Mouse (Mus musculus): ENCODE data around the gene Tatdn2. TPM values are rescaled to one million over a fixed set of nuclear protein-coding genes. Genes with fewer than 3 reads are reported as not detected.

Gene Tatdn2
- polyA plus RNA-seq, 1 experiment from 2014 or later, result 0.63 TPM

DNA sequence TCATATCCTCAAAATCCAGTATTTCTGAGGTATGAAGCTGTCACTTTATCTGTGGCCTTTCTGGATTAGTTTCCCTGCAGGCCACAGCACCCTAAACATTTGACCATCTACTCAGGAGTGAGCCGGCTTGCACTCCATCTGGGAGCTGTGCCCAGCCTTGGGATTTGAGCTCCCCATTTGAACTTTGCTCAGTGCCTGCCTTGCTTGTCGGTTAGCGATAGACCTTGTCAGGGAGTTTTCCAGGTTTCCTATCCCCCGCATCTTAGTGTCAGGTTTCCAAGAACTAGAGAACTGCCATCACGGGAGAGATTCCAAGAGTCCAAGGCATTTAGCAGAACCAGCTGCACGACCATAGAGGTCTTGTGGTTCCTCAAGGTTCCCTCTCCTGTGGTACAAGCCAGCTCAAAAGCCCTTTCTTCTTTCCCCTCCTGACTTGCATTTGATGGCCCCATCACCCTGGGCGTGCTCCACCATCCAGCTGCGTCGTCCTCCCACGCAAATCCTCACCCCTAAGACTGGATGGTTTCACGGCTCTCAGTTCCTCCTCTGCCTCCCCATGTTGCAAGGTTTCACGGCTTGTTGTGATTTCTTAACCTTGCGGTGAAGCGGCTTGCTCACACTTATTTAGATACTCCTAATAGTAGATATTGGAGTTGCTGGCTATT is 19.6 kb upstream of the Tatdn2 start:
- H3K9me3 ChIP-seq, result no peaks in the 10 kb centered on the region
- no peak for ATAC-seq (ENCODE audit: insufficient number of reproducible peaks, low FRiP score, low TSS enrichment, low read depth)
- H3K4me2 ChIP-seq, result no peak overlapping the region
- WGBS, result 56% methylated on average over 14 of the region's 14 CpGs
- peaks cover 4% of the 10 kb centered on the region for H3K4me1 ChIP-seq
- no peaks in the 10 kb centered on the region for H3K27me3 ChIP-seq
- no peaks in the 10 kb centered on the region; the same call in 1 of the 2 replicates for H3K36me3 ChIP-seq
- no peak overlapping the region for H3K9ac ChIP-seq
- no peak overlapping the region for H3K4me3 ChIP-seq
- H3K27ac ChIP-seq, result no peak overlapping the region

GRCm38 (mm10) chr6:113678246-113679012 is 18.4 kb upstream of the Tatdn2 start:
- Histone ChIP-seq H3K27ac (no peak overlapping the region), H3K9ac (no peak overlapping the region), H3K4me2 (no peak overlapping the region), H3K9me3 (no peaks in the 10 kb centered on the region), H3K4me3 (no peak overlapping the region), H3K27me3 (no peaks in the 10 kb centered on the region), H3K4me1 (peaks cover 4% of the 10 kb centered on the region), H3K36me3 (no peaks in the 10 kb centered on the region; the same call in 1 of the 2 replicates)
- no peak for ATAC-seq (ENCODE audit: insufficient number of reproducible peaks, low FRiP score, low TSS enrichment, low read depth)
- WGBS, result 76% methylated on average over 14 of the region's 14 CpGs

DNA sequence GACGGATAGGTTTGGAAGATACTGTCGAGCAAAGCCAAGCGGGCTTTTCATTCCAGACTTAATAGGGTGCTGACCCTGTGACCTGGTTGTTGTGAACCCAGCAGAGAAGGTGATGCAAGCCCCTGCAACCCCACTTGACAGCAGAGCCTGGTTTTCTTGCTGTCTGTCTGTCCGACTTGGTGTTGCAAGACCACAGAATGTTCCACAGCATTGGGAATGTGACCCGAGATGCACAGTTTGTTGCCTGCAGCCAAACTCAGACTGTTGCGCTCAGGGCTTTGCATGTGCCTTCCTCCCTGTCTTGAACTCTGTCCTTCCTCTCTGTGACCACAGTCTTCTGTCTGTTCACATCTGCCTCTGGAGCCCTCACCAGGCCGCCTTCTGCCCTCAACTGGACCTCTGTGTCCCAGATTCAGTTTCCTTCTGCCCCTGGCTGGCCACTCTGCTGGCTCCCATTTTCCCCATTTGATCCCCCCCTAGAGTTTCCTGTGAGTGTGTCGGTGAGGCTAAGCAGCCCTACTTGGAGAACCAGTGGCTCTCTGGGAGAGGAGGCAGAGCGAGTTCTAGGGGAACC is 16.8 kb upstream of the Tatdn2 start:
- H3K4me3 ChIP-seq, result no peak overlapping the region
- no peaks in the 10 kb centered on the region for H3K9me3 ChIP-seq
- H3K27me3 ChIP-seq, result no peaks in the 10 kb centered on the region
- no peaks in the 10 kb centered on the region; the same call in 1 of the 2 replicates for H3K36me3 ChIP-seq
- peaks cover 4% of the 10 kb centered on the region for H3K4me1 ChIP-seq
- WGBS, result 85% methylated on average over 9 of the region's 9 CpGs
- ATAC-seq (ENCODE audit: insufficient number of reproducible peaks, low FRiP score, low TSS enrichment, low read depth), result no peak
- no peak overlapping the region for H3K9ac ChIP-seq
- no peak overlapping the region for H3K4me2 ChIP-seq
- H3K27ac ChIP-seq, result no peak overlapping the region

DNA sequence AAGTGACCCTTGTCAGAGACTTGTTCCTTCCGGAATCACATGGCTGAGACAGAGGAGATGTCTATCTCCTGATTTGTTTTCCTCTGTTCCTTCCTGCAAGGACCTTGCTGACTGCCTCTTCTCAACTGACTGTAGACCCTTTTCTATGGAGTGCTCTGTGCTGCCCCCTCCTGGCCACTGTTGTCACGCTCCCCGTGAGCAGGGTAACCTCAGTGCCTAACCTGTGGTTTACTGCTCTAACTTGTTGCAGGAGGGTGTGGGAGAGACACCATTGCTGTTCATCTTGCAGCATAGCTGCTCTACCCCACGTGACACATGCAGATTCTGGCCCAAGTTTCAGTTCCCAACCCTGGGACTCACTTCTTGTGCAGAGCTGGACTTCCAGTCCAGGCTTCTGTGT is 15.6 kb upstream of the Tatdn2 start:
- H3K4me2 ChIP-seq, result no peak overlapping the region
- 22% methylated on average over 4 of the region's 4 CpGs for whole genome bisulfite sequencing
- H3K4me3 ChIP-seq, result no peak overlapping the region
- no peaks in the 10 kb centered on the region for H3K9me3 ChIP-seq
- no peak; the same call in 1 of the 2 replicates for ATAC-seq (ENCODE audit: insufficient number of reproducible peaks, low FRiP score, low TSS enrichment, low read depth)
- H3K9ac ChIP-seq, result no peak overlapping the region
- no peak overlapping the region for H3K27ac ChIP-seq
- no peaks in the 10 kb centered on the region; the same call in 1 of the 2 replicates for H3K36me3 ChIP-seq
- peaks cover 4% of the 10 kb centered on the region for H3K4me1 ChIP-seq
- no peaks in the 10 kb centered on the region for H3K27me3 ChIP-seq

DNA sequence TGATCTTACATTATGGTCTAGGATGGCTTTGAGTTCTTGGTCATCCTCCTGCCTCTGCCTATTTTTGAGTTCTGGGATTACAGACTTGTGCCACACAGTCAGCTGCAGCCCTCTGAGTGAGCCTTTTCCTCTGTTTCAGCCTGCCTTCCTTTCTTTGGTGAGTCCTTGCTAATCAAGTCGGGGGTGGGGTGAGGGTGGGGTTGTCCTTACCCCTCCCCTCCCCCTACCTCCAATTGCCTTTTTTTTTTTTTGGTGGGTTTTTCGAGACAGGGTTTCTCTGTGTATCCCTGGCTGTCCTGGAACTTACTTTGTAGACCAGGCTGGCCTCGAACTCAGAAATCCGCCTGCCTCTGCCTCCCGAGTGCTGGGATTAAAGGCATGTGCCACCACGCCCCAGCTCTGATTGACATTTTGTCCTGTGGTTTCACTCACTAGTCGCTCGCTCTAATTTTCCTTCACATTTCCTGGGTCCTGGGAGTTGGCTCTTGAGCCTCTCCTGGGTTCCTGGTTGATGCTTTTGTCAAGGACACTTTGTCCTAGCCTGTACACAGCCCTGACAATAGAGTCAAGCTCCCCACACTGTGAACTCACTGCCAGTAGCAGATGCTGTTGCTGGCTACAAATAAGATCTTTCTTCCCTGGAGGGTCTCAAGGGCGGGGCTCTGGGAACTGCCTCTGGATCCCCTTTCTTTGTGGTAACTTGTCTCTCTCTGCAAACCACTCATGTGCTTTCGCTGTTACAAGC is 13.6 kb upstream of the Tatdn2 start:
- Histone ChIP-seq H3K9me3 (no peaks in the 10 kb centered on the region), H3K36me3 (no peaks in the 10 kb centered on the region; the same call in 1 of the 2 replicates), H3K4me2 (no peak overlapping the region), H3K9ac (no peak overlapping the region), H3K4me3 (no peak overlapping the region), H3K27ac (no peak overlapping the region), H3K27me3 (no peaks in the 10 kb centered on the region), H3K4me1 (peaks cover 2% of the 10 kb centered on the region)
- ATAC-seq (ENCODE audit: insufficient number of reproducible peaks, low FRiP score, low TSS enrichment, low read depth), result no peak
- WGBS, result 79% methylated on average over 10 of the region's 10 CpGs

DNA sequence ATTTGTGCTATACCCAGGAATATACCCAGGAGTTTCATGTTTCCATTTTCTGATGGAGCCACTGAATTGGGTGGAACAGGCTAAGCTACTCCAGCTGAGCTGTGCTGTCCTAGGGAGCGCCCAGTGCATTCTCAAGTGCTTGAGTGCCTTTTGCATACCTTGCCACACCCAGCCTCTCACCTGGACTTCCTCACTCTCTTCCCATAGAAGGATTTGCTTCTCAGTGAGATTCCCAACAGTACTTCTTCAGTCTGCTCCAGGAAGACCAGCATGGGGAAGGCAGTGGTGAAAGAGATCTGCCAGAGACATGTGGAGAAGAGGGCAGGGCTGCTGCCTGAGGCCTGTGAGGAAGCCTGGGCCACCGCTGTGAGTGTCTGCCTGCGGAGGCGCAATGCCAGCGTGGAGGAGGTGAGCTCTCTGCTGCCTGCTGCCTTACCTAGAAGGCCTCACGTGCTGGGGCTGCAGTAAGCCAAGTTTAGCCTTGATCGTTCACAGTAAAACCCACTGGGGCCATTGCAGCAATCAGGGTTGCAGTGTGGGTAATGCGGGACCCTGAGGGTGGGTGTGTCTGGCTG is 10.2 kb upstream of the Tatdn2 start:
- ATAC-seq (ENCODE audit: insufficient number of reproducible peaks, low FRiP score, low TSS enrichment, low read depth), result no peak
- Histone ChIP-seq H3K4me3 (no peak overlapping the region), H3K36me3 (no peaks in the 10 kb centered on the region; the same call in 1 of the 2 replicates), H3K27me3 (no peaks in the 10 kb centered on the region), H3K27ac (no peak overlapping the region), H3K9me3 (no peaks in the 10 kb centered on the region), H3K4me2 (0 out of 2 replicates have a peak overlapping the region, but pooled peaks have one; percentile 3), H3K4me1 (peaks cover 13% of the 10 kb centered on the region), H3K9ac (no peak overlapping the region)
- WGBS, result 43% methylated on average over 8 of the region's 8 CpGs

- 0 out of 2 replicates have a peak overlapping the region, but pooled peaks have one; percentile 59 for H3K27ac ChIP-seq
- no peak overlapping the region for H3K4me2 ChIP-seq
- no peaks in the 10 kb centered on the region for H3K27me3 ChIP-seq
- H3K9ac ChIP-seq, result no peak overlapping the region
- peaks cover 13% of the 10 kb centered on the region for H3K4me1 ChIP-seq
- H3K9me3 ChIP-seq, result no peaks in the 10 kb centered on the region
- H3K4me3 ChIP-seq, result no peak overlapping the region
- WGBS, result 16% methylated on average over 7 of the region's 7 CpGs
- no peak for ATAC-seq (ENCODE audit: insufficient number of reproducible peaks, low FRiP score, low TSS enrichment, low read depth)
- no peaks in the 10 kb centered on the region for H3K36me3 ChIP-seq
These were observed 6.8 kb upstream of the Tatdn2 start for GRCm38 (mm10) chr6:113690008-113690399.

- WGBS, result 5% methylated on average over 14 of the region's 14 CpGs
- H3K9ac ChIP-seq, result no peak overlapping the region
- peak overlapping the region; percentile 14; the same call in 1 of the 2 replicates for H3K4me2 ChIP-seq
- no peaks in the 10 kb centered on the region for H3K36me3 ChIP-seq
- peak overlapping the region; percentile 59; the same call in 1 of the 2 replicates for H3K27ac ChIP-seq
- no peaks in the 10 kb centered on the region for H3K9me3 ChIP-seq
- no peak overlapping the region for H3K4me3 ChIP-seq
- H3K4me1 ChIP-seq, result peaks cover 13% of the 10 kb centered on the region
- no peak for ATAC-seq (ENCODE audit: insufficient number of reproducible peaks, low FRiP score, low TSS enrichment, low read depth)
- no peaks in the 10 kb centered on the region for H3K27me3 ChIP-seq
These were observed 6.3 kb upstream of the Tatdn2 start for GRCm38 (mm10) chr6:113690400-113691083.

- no peaks in the 10 kb centered on the region for H3K27me3 ChIP-seq
- peaks cover 16% of the 10 kb centered on the region for H3K4me1 ChIP-seq
- peak overlapping the region; percentile 59; the same call in 1 of the 2 replicates for H3K27ac ChIP-seq
- ATAC-seq (ENCODE audit: insufficient number of reproducible peaks, low FRiP score, low TSS enrichment, low read depth), result no peak
- no peak overlapping the region for H3K4me3 ChIP-seq
- H3K9me3 ChIP-seq, result no peaks in the 10 kb centered on the region
- H3K36me3 ChIP-seq, result no peaks in the 10 kb centered on the region
- peak overlapping the region; percentile 14; the same call in 1 of the 2 replicates for H3K4me2 ChIP-seq
- no peak overlapping the region for H3K9ac ChIP-seq
- WGBS, result 78% methylated on average over 4 of the region's 4 CpGs
These were observed 5.8 kb upstream of the Tatdn2 start for GRCm38 (mm10) chr6:113691084-113691462.

DNA sequence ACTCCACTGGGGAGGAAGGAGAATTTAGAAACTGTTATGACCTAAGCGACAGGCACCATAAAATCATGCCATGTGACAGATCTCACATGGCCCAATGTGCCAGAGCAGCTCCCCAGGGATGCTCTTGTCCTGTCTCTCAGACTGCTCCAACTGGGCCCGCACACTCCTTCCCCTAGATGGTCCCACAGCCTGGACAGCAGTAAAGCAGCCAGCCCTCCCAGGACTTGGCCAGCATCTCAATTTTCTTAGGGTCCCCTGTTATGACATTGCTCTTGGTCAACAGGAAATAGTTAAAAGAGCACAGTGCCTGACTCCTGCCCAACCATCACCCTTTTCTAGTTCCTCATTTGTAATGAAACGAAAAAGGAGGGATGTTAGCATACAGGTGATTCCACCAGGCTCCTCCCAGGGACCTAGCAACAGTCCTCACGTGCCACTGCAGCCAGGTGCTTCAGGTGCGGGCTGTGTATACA is 4.2 kb upstream of the Tatdn2 start:
- 70% methylated on average over 5 of the region's 5 CpGs for WGBS
- H3K4me2 ChIP-seq, result no peak overlapping the region
- H3K4me3 ChIP-seq, result no peak overlapping the region
- H3K27ac ChIP-seq, result no peak overlapping the region
- no peak overlapping the region for H3K9ac ChIP-seq
- no peaks in the 10 kb centered on the region for H3K27me3 ChIP-seq
- peaks cover 21% of the 10 kb centered on the region for H3K4me1 ChIP-seq
- no peaks in the 10 kb centered on the region for H3K36me3 ChIP-seq
- no peaks in the 10 kb centered on the region for H3K9me3 ChIP-seq
- no peak for ATAC-seq (ENCODE audit: insufficient number of reproducible peaks, low FRiP score, low TSS enrichment, low read depth)

GRCm38 (mm10) chr6:113693377-113693776 is 3.5 kb upstream of the Tatdn2 start:
- Histone ChIP-seq H3K4me1 (peaks cover 27% of the 10 kb centered on the region), H3K4me2 (no peak overlapping the region), H3K27me3 (no peaks in the 10 kb centered on the region), H3K4me3 (no peak overlapping the region), H3K9ac (no peak overlapping the region), H3K36me3 (no peaks in the 10 kb centered on the region), H3K9me3 (no peaks in the 10 kb centered on the region), H3K27ac (no peak overlapping the region)
- no peak for ATAC-seq (ENCODE audit: insufficient number of reproducible peaks, low FRiP score, low TSS enrichment, low read depth)
- WGBS, result 91% methylated on average over 5 of the region's 5 CpGs
